Mouse (Mus musculus): ENCODE measurements at regions not wholly inside any gene's neighbourhood (a gene's known extent, or its start where the extent isn't known, plus 50 kb on each side); places are given as distances from the start of the nearest gene placed in this dataset.
A peak's percentile ranks its signal among the peaks of the same experiment; 100 is the strongest.
"Not testable (repeated sequence)": the region's sequence is repeated elsewhere in the genome, so short reads cannot be mapped to it uniquely, and the experiment has no call there.

DNA sequence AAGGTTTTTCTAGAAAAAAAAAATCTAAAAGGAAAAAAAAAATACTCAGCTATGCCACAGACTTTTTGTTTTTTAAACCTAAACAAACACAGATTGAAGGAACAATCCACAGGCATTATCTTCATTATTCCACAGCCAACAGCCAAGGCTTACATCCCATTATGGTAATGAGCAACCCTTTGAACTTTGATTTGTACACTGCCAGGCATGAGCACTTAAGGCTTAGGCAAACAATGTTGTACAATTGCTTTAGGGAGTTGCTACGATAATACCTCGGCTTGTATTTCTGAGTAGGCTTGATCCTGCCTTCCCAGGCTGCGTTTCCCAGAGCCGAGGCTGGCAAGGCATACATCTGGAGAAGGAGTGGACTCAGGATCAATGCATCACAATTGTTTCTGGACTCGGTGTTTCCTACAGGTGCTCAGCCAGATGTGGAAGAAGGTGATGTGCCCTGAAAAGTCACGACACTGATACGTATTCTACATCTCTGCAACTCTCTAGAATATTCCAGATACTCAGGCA lies 409.0 kb upstream of the Igfbp7 start:
- DNase-seq (ENCODE audit: low spot score in 2 of 2), result no peak

DNA sequence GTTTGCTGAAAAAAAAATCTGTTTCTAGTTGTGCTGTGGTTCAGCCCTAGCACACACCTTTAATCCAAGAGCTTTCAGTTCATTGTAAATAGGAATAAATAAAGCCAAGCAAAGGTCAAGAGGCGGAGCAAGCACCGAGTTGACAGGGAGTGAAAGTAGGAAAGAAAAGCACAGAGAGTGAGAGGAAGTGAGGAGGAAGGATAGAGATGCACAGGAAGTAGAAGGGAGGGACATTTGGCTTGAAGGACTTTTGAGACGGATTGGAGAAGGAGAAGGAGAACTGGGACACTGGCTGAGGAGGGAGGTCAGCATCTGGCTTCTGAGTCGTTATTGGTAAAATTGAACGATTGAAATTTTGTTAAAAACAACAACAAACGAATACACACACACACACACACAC lies 402.0 kb upstream of the Igfbp7 start:
- no peak for DNase-seq (ENCODE audit: low spot score in 2 of 2)

DNA sequence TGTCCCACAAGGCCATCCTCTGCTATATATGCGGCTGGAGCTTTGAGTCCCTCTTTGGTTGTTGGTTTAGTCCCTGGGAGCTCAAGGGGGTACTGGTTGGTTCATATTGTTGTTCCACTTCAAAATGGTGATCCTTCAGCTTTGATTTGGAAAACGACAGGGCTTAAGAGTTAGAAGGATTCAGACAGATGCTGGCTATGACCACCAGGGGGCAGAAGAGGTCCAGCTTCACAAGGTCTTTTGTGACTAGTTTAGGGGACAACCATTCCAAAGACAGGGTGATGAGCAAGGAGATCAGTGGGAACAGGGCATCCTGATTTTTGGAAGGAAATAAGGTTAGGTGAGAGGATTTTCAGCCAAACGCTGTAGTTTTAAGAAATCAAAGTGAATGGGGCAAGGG lies 399.9 kb upstream of the Igfbp7 start:
- peak; percentile 57 to 84 for DNase-seq (ENCODE audit: low spot score in 2 of 2)

DNA sequence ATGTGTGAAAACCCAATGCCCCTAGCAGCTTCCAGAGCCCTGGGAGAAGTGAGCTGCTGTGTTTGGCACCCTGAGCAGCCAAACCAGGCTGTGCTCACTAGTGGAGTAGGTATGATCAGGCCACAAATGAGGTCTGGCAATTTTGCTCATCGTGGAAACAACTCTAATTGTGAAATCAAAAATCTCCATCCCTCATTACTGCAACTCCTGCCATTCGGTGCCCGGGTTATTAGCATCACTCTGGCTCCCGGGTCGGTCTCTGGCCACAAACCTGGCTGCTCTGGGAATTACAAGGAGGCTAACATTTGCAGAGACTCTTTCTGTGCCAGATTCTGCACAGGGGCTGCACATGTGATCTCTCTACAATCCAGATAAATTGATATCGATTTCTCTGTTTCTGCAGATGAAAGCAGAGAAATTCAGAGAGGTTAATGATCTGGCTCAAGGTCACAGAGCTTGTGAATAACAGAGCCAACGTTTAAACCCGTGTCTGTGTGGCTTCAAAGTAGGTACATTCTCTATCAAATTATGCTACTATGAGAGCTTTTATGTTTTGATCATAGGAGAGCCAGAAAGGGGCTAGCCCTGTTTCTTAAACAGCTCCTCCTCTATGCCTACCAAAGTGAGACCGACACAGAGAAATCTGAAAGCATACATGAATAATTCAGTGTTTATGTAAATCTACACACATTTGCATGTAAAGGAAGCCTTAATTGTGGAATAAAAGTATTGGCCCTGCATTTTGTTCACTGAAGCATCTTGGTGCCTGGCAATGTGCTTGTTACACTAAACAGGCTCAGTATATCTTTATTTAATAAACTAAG lies 398.7 kb upstream of the Igfbp7 start:
- DNase-seq (ENCODE audit: low spot score in 2 of 2), result no peak

DNA sequence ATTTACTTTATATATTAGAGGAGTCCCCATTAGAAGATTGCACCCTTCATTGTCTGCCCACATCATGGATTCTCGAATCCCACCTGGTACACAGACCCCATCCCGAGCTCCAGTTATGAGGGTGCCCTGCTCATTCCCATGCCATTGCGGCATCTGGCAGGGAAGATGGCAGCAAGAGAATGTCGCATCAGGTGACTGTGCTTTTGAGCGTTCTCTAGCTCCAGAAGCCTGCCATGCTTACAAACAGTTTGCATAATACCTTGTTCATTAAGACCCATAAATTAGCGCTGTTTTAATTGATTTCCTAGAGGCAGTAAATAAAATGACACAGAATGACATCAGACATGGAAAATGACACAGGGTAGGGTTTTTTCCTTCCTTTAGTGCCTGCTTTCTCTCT lies 398.0 kb upstream of the Igfbp7 start:
- DNase-seq (ENCODE audit: low spot score in 2 of 2), result no peak

DNA sequence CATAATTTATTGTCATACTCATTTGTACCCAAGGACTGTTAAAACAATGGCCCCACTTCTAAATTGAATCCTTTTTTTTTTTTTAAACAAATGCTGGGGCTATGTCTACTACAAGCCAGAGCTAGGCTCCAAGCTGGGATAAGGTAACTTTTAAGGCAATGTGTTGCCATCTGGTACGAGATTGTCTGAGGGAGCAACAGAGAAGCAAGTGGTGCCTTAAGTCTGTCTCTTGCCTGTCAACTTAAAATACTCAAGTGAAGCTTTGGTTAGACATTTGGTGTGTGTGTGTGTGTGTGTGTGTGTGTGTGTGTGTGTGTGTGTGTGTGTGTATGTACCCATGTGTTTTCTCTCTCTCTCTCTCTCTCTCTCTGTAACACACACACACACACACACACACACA lies 397.5 kb upstream of the Igfbp7 start:
- DNase-seq (ENCODE audit: low spot score in 2 of 2), result no peak

DNA sequence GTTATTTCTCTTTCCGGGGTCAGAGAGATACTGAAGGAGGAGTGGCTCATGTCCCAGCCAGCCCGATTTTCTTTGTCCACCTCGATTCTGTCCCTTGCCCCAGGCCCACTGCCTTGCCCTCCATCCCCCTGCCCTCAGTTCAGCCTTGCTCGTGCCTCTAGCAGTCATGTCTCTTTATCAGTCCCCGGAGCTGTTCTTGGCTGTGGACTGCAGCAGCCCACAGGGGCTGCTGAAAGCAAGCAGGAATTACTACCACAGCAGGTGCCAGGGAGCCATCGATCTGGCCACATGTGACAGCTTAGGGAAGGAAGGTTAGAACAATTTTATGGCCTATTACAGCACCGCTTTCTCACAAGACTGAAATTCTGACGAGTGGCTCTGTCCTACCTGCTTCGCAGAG lies 396.3 kb upstream of the Igfbp7 start:
- no peak for DNase-seq (ENCODE audit: low spot score in 2 of 2)

DNA sequence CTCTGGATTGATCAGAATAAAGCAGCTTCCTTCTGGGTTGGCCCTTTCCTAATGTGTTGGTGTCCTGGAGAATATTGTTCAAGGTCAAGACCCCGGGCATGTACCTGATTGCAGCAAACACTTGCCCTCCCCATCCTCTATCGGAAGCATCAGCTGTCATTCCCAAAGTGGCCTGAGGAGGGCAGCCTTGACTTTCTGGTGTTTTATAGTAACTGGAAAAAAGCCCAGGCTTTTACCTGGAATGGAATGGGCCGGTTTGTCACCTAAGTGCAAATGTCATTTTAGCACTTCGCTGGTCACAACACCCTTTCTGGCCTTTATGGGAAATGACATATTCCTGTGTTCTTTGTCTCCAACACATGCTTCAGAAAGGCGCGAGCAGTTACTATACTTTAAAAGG lies 395.7 kb upstream of the Igfbp7 start:
- DNase-seq (ENCODE audit: low spot score in 2 of 2), result peak in 1 of 2 experiments; percentile 59

DNA sequence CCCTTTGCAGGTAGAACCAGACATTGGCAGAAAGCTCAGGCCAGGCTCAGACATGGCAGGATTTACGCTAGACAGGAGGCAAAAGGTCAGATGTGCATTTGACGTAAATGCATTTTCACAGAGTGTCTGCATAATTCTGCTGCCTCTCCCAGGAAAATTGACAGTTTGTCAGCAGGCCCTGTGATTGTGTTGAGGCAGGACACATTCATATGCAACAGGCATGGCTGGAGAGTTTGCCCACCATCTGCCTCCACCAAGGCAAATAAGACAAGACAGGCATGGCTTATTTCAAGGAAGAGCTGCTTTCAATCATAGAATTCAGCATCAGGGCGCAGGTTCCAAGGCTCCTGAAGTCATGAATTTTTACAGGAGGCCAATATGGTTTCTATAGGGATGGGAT lies 389.1 kb upstream of the Igfbp7 start:
- DNase-seq (ENCODE audit: low spot score in 2 of 2), result no peak

DNA sequence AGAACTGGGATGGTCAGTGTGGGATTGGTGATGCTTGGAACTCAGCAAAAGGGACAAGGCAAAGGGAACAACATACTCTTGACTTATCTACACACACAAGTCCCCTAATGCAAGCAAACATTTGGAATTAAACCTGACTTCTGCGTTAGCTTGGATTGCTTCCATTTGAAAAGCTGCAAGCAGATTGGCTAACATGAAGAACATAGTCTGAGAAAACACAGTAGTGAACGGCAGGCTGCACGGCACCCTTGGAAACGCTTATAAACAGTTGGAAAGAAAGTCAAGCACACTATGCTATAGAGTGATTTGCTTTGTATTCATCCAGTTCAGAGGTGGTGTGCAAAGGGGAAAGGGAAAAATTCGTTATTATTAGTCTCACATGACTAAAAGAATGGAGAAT lies 387.9 kb upstream of the Igfbp7 start:
- DNase-seq (ENCODE audit: low spot score in 2 of 2), result no peak

DNA sequence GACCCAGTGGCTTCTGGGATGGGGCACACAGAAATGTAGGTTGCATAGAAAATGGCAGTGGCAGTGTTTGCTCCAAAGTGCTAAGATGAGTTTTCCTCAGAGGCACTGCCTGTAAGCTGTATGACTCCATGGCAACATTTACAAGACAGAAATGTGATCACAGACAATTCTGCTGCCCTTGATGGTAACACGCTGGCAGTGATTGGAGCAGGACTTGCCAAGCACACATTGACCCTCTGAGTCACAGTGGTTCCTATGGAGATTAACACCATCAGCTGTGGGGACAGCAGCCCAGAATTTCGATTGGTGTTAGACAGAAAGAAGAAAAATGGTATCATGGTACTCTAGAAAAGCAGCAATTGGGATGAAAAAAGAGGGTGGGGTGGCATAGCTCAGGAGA lies 376.1 kb upstream of the Igfbp7 start:
- no peak for DNase-seq (ENCODE audit: low spot score in 2 of 2)

DNA sequence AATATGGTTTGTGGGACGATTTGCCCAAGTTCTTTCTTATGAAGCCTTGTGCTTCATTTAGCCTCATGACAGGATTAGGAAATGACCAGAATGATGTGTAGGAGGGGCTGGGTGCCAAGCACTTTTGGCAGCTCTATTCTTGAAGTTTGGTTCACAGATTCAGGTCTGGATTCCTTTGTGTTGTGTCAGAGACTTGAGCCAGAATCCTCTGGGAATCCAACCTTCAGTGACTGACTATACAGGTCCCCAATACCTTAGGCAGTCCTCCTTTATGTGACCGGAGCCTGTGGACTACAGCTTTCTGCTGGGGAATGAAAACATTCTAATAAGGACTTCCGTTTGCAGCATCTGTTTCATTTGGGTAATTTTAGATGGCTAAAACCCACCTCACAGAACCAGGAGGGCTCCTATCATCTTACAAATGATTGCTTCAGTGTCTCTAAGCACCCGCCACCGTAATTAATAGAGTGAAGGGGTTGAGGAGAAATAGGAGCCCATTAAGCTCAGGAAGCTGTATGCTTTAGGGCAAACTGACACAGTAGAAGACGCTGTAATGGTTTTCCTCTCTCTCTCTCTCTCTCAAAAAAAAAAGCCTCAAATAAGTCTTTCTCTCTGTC lies 354.7 kb upstream of the Igfbp7 start:
- no peak for DNase-seq (ENCODE audit: low spot score in 2 of 2)

DNA sequence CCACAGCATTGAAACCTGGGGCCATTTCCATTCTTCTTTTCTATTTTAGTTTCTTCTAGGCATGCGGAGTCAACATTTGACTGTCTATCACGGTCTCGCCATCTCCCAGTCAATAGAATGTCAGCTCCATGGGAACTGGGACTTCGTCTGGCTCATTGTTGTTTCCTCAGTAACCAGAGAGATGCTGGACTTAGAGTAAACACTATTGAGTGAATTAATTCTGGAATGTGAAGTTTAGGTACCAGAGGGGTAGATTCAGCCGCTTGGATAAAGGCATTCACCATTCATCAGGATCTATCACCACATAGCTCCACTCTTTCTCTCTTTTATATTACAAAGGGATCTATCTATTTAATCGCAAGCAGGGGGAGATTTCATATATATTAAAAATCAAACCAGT lies 354.2 kb upstream of the Igfbp7 start:
- DNase-seq (ENCODE audit: low spot score in 2 of 2), result no peak

DNA sequence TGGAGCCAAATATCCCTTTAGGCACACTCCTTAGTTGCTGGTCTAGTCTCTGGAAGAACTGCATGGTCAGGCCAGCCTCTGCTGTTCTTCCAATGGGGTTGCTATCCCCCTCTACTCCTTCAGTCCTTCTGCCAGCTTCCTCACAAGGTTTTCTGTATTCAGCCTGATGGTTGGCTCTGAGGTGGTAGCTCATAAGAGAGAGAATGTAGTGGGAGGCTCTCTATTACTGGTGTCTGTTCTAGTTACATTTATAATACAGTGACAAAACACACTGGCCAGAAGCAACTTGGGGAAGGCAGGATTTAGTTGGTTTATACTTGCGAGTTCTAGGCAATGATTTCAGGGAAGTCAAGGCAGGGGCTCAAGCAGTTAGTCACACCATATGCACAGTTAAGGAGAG lies 341.1 kb upstream of the Igfbp7 start:
- no peak for DNase-seq (ENCODE audit: low spot score in 2 of 2)

DNA sequence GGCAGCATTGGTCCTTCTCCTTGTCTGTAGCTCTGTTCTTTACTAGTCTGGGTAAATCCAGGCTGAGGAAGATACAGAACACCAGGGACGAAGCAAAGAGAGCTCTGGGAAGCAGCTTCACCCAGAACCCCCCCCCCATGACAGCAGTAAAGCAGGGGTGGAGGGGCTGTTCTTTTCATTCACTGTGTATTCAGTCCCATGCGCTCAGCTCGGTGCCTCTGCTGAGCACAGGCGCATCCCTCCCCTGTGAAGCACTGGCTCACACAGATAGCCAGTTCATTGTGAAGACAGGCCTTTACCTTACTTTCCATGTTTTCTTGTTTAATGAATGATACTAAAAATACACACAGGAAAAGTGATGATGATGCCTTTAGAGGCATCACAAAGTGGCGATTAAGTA lies 338.8 kb upstream of the Igfbp7 start:
- DNase-seq (ENCODE audit: low spot score in 2 of 2), result no peak

DNA sequence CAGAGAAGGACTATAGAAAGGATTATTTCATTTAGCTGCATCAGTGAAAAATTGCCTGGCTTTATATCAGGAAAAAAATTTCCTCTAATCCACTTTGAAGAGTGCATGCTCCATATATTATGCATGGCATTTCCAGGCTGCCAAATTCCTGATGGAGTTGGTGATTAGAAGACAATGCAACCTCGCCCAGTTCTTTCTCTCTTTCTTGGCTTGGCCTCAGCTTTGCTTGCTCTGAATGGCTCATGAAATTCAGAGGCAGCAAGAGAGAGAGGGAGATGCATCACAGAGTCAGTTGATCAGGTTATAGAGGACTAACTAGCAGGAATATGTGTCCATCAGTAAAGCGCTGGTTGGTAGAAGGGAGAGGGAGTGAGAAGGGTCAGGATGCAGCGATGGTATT lies 335.6 kb upstream of the Igfbp7 start:
- no peak for DNase-seq (ENCODE audit: low spot score in 2 of 2)

DNA sequence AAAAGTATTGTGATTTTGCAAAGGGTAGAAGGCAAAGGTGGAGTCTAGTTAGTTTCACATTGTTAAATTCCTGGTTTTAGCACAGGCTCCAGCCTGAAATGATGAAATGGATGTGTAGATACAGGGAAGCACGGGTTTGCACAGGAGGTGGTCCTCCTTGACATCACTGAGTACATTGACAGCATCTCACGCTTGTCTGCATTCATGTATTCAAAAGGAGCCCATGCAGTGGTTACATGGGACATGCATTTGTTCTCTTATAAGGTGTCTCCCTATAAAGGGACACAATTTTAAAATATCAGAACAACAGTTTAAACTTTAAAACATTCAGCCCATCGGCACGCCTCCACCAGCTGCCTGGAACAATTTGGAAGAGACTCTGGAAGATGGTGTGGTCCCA lies 322.4 kb upstream of the Igfbp7 start:
- not testable (repeated sequence) for DNase-seq (ENCODE audit: low spot score in 2 of 2)

DNA sequence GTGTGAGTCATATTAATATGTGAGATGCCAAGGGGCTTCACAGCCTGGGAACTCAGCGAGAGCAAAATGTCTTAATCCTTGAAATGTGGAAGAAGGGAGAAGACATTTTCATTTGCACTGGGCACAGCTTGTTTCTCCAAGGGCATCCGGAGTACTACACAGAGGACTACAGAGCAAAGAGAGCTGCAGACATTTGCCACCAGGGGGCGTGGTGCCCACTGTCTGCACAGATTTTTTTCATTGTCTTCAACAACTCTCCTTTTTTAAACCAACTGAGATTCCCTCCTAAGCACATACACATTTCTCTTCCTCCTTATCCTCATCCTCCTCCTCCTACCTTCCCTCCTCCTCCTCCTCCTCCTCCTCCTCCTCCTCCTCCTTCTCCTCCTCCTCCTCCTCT lies 273.8 kb upstream of the Igfbp7 start:
- no peak for DNase-seq (ENCODE audit: low spot score in 2 of 2)

DNA sequence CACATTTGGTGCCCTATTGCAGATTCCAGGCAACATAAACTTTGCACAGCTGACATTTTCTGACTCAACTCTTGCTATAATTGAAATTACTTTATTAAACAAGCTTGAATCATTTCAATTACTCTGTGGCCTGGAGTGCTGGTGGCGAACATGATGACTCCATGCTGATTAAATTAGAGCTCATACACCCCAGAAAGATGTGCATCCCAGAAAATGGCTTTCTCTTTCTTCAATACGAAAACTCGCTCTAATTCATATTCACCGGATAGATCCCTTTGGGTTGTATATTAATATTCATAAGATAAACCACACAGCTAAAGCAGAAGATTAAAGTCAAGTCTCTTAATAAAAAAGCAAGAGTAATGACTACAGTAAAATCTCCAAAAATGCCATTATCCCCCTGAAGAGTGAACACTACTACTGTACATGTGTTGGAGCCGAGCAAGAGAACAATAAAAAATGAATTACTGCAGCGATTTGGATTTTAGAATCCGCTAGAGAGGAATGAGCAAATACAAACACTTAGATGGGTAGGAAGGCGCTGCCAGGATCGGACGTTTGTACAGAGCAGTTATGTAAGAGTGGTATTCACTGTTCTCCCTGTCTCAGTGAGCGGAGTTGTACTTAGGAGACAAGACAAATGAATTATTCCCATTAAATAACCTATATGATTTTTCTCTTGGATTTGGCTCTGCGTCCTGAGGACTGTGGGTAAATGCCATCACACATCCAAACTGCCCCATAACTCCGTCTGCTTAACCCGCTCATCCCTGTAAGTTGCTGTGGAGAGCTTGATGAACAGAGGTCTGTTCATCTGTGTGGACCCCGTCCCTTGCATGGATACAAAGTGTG lies 264.5 kb upstream of the Igfbp7 start:
- no peak for DNase-seq (ENCODE audit: low spot score in 2 of 2)

DNA sequence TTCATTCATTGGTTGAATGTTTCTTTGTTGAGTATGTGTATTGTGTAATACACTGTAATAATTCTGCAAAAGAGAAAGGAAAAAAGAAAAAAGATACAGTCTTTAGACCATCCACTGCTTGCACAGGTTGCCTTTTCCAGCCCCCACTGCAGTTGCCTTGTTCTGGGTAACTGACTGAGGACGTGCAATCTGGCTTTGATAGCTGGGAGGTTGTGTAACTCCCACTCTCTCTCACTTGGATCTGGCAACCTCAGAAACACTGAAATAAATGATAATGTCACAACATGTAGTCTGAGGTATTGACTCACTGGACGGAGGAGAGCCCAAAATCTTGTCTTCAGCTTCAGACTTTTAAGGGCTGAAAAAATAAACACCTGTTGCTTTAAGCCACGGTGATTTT lies 255.3 kb upstream of the Igfbp7 start:
- peak; percentile 30 to 38 for DNase-seq (ENCODE audit: low spot score in 2 of 2)

DNA sequence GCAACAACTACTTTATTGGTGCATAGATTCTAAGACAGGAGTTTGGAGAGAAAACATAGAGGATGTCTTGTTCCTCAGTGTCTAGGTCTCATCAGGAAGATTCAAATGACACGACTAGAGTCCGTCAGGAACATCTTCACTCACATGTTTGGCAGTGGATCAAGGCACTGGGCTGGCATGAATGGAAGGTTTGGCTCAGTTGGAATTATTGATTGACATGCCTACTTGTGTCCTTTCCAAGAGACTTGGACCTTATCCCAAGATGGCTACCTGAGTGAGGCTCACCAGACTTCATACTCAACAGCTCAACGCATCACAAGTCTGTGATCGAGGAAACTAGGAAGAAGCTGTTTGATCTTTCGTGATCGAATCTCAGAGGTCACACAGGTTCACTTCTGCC lies 251.2 kb upstream of the Igfbp7 start:
- DNase-seq (ENCODE audit: low spot score in 2 of 2), result no peak

DNA sequence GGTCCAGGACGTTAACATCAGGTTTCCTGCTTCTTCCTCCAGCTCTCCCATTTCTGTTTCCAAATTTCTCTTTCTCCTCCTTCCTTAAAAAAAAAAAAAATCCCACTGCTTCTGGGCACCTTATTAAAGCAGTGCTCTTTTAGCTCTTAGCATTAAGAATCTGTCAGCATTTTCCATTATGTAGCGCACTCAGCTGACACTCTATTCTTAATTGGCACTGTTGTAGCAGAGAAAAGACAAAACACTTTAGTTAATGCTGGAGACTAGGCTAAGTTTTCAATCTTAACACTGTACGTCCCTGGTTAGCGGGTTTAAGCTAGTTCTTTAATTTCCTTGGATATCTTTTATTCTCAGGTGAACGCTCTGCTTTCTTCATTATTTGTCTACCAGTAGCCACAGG lies 236.8 kb upstream of the Igfbp7 start:
- DNase-seq (ENCODE audit: low spot score in 2 of 2), result no peak

Measured in layer of hippocampus, adult 8-10 months (tissue).